Mouse (Mus musculus) brown adipose tissue, adult 24 weeks (tissue): ENCODE data around the gene Myh15. TPM values are rescaled to one million over a fixed set of nuclear protein-coding genes. Genes with fewer than 3 reads are reported as not detected.

Experiments
- H3K27ac ChIP-seq: fragments of 200-500 bp; replicated peaks from 2 replicates; pipeline ENCODE4 v1.5.1; 2012; ENCODE audit warnings: low read depth, mild to moderate bottlenecking, low read length
- H3K4me1 ChIP-seq: fragments of 200-500 bp; 2 replicates; pipeline ENCODE4 v1.6.1; 2012; ENCODE audit warnings: low read length, mixed read lengths; ENCODE audit not compliant: control insufficient read depth, insufficient read depth, insufficient read length
- H3K4me3 ChIP-seq: fragments of 200-500 bp; 2 replicates; pipeline ENCODE4 v1.5.1; 2012; ENCODE audit warnings: low read depth, mild to moderate bottlenecking, low read length, moderate library complexity; ENCODE audit not compliant: insufficient read depth
- polyA plus RNA-seq: library from polyadenylated mRNA; stranded (reverse); fragments of >200 nt; gene quantifications from 2 replicates; pipeline ENCODE4 v1.2.4, GENCODE M21; 2012; ENCODE audit not compliant: missing spikeins, insufficient read depth, insufficient read length

Myh15 gene
- not detected in 2 replicates for polyA plus RNA-seq

- Histone ChIP-seq H3K4me1 (no peaks in the 10 kb centered on the region; the same call in 1 of the 2 replicates), H3K27ac (no peak within 1 kb of the TSS), H3K4me3 (no peak within 1 kb of the TSS)
These were observed at the start of gene Myh15 for GRCm38 (mm10) chr16:49057186-49057585. Gene Myh15 (plus strand): TSS chr16:49057486.

- H3K4me1 ChIP-seq: no peaks in the 10 kb centered on the region
These were observed 40.5 kb upstream of the Myh15 start for GRCm38 (mm10) chr16:49016620-49017332.

GRCm38 (mm10) chr16:49035852-49036251 lies 21.4 kb upstream of the Myh15 start:
- Histone ChIP-seq H3K4me1 (no peaks in the 10 kb centered on the region), H3K4me3 (no peak overlapping the region), H3K27ac (no peak overlapping the region)

More at GRCm38 (mm10) chr16:49016620-49017332, 40.5 kb upstream of the Myh15 start:
- H3K4me3 ChIP-seq: no peak overlapping the region
- no peak overlapping the region for H3K27ac ChIP-seq

GRCm38 (mm10) chr16:49037771-49038170 lies 19.5 kb upstream of the Myh15 start:
- Histone ChIP-seq H3K27ac (no peak overlapping the region), H3K4me1 (no peaks in the 10 kb centered on the region), H3K4me3 (no peak overlapping the region)

- Histone ChIP-seq H3K4me1 (no peaks in the 10 kb centered on the region), H3K4me3 (no peak overlapping the region), H3K27ac (no peak overlapping the region)
These were observed 16.6 kb upstream of the Myh15 start for GRCm38 (mm10) chr16:49040554-49041221.

GRCm38 (mm10) chr16:49049214-49049613 lies 8.1 kb upstream of the Myh15 start:
- no peak overlapping the region for H3K4me3 ChIP-seq
- H3K4me1 ChIP-seq: no peaks in the 10 kb centered on the region; the same call in 1 of the 2 replicates
- H3K27ac ChIP-seq: no peak overlapping the region

GRCm38 (mm10) chr16:49069256-49069963 lies 12.1 kb downstream of the Myh15 start:
- Histone ChIP-seq H3K4me1 (no peaks in the 10 kb centered on the region), H3K4me3 (no peak overlapping the region), H3K27ac (no peak overlapping the region)

- Histone ChIP-seq H3K4me1 (no peaks in the 10 kb centered on the region), H3K27ac (no peak overlapping the region), H3K4me3 (no peak overlapping the region)
These were observed 14.0 kb downstream of the Myh15 start for GRCm38 (mm10) chr16:49071316-49071715.

- H3K27ac ChIP-seq: no peak overlapping the region
- H3K4me3 ChIP-seq: no peak overlapping the region
- H3K4me1 ChIP-seq: no peaks in the 10 kb centered on the region
These were observed 70.7 kb downstream of the Myh15 start for GRCm38 (mm10) chr16:49128015-49128414.

- Histone ChIP-seq H3K27ac (no peak overlapping the region), H3K4me1 (no peaks in the 10 kb centered on the region), H3K4me3 (no peak overlapping the region)
These were observed 98.9 kb downstream of the Myh15 start for GRCm38 (mm10) chr16:49156193-49156592.

GRCm38 (mm10) chr16:49164349-49165137 lies 107.3 kb downstream of the Myh15 start:
- no peak overlapping the region for H3K4me3 ChIP-seq
- no peak overlapping the region for H3K27ac ChIP-seq
- H3K4me1 ChIP-seq: no peaks in the 10 kb centered on the region

- Histone ChIP-seq H3K4me3 (no peak overlapping the region), H3K4me1 (no peaks in the 10 kb centered on the region), H3K27ac (no peak overlapping the region)
These were observed 108.4 kb downstream of the Myh15 start for GRCm38 (mm10) chr16:49165728-49166127.

- H3K27ac ChIP-seq: no peak overlapping the region
These were observed 110.0 kb downstream of the Myh15 start for GRCm38 (mm10) chr16:49167325-49167724.

GRCm38 (mm10) chr16:49175077-49175476 lies 117.8 kb downstream of the Myh15 start:
- H3K27ac ChIP-seq: no peak overlapping the region
- no peak overlapping the region for H3K4me3 ChIP-seq
- no peaks in the 10 kb centered on the region for H3K4me1 ChIP-seq

More at GRCm38 (mm10) chr16:49167325-49167724, 110.0 kb downstream of the Myh15 start:
- Histone ChIP-seq H3K4me3 (no peak overlapping the region), H3K4me1 (no peaks in the 10 kb centered on the region)
